Mouse (Mus musculus): ENCODE measurements around the gene Ap3d1. TPM values are rescaled to one million over a fixed set of nuclear protein-coding genes. Genes with fewer than 3 reads are reported as not detected.

Gene Ap3d1
- polyA plus RNA-seq, 1 experiment from 2014 or later = 85.1 TPM

DNA sequence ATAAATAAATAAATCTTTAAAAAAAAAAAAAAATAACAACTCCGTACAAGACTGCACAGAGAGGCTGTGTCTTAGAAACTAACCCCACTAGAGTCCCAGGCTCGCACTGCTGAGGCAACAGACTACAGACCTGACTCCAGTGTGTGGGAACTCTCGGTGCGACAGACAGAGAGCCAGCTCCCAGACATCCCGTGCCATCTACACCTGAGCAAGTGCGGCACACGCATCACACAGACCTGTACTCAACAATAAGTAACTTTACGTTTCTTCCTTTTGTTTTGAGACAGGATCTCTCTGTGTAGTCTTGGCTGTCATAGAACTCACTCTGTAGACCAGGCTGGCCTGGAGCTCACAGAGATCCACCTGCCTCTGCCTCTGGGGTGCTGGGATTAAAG is 44.7 kb downstream of the Ap3d1 start:
- Histone ChIP-seq H3K4me3 (ENCODE audit: low read depth, low read length) (no peak overlapping the region), H3K27me3 (ENCODE audit: control insufficient read depth, insufficient read depth, low read length) (no peaks in the 10 kb centered on the region), H3K4me1 (replicated peaks; ENCODE audit: control insufficient read depth, insufficient read depth, low read length) (peaks cover 3% of the 10 kb centered on the region), H3K4me2 (replicated peaks; ENCODE audit: low read depth, low read length) (no peak overlapping the region), H3K27ac (ENCODE audit: low read depth, low read length) (no peak overlapping the region), H3K9ac (ENCODE audit: low read depth, low read length) (no peak overlapping the region), H3K9me3 (ENCODE audit: control insufficient read depth, low read length) (no peaks in the 10 kb centered on the region), H3K36me3 (ENCODE audit: control insufficient read depth, insufficient read depth, low read length) (peaks cover 5% of the 10 kb centered on the region; the same call in 1 of the 2 replicates)
- ATAC-seq (ENCODE audit: low FRiP score) (no peak), DNase-seq (ENCODE audit: low spot score) (no peak)
- 91% methylated on average over 8 of the region's 8 CpGs for WGBS

DNA sequence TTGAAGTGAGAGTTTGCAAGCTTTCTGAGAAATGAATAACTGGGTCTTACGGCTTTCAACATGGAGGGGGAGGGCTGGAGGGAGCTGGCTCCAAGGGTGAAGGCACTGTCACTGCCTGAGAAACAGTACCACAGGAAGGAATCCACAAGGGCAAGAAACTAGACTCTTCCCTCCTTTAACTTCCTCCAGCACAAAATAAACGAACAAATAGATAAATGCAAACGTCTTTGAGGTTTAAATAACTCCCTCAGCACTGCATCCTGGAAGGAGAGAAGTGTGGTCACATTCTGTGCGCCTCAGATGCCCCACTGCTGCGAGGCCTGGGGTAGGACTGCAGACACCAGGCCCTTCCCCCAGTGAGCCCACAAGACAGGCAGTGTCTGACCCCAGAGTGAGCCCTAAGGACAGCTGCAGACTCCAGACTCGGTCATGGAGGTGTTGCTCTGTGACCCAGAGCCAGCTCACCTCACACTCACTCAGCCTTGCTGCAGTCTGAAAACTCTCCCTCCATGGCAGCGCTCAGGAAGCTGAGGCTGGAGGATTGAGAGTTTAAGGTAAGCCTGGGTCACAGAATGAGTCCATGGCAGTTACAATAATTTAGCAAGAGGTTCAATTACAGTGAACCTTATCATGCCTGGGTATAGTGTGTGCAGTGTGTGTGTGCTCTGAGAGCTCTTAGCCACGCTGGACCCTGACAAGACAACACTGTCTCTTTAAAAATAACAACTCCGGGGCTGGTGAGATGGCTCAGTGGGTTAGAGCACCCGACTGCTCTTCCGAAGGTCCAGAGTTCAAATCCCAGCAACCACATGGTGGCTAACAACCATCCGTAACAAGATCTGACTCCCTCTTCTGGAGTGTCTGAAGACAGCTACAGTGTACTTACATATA is 45.3 kb downstream of the Ap3d1 start:
- H3K9me3 ChIP-seq (ENCODE audit: control insufficient read depth, low read length) = no peaks in the 10 kb centered on the region
- no peak overlapping the region for H3K9ac ChIP-seq (ENCODE audit: low read depth, low read length)
- H3K27ac ChIP-seq (ENCODE audit: low read depth, low read length) = no peak overlapping the region
- ATAC-seq (ENCODE audit: low FRiP score) (no peak), DNase-seq (ENCODE audit: low spot score) (no peak)
- 72% methylated on average over 11 of the region's 12 CpGs for WGBS
- peaks cover 3% of the 10 kb centered on the region for H3K4me1 ChIP-seq (replicated peaks; ENCODE audit: control insufficient read depth, insufficient read depth, low read length)
- H3K4me2 ChIP-seq (replicated peaks; ENCODE audit: low read depth, low read length) = no peak overlapping the region
- peaks cover 5% of the 10 kb centered on the region; the same call in 1 of the 2 replicates for H3K36me3 ChIP-seq (ENCODE audit: control insufficient read depth, insufficient read depth, low read length)
- H3K27me3 ChIP-seq (ENCODE audit: control insufficient read depth, insufficient read depth, low read length) = no peaks in the 10 kb centered on the region
- H3K4me3 ChIP-seq (ENCODE audit: low read depth, low read length) = no peak overlapping the region

DNA sequence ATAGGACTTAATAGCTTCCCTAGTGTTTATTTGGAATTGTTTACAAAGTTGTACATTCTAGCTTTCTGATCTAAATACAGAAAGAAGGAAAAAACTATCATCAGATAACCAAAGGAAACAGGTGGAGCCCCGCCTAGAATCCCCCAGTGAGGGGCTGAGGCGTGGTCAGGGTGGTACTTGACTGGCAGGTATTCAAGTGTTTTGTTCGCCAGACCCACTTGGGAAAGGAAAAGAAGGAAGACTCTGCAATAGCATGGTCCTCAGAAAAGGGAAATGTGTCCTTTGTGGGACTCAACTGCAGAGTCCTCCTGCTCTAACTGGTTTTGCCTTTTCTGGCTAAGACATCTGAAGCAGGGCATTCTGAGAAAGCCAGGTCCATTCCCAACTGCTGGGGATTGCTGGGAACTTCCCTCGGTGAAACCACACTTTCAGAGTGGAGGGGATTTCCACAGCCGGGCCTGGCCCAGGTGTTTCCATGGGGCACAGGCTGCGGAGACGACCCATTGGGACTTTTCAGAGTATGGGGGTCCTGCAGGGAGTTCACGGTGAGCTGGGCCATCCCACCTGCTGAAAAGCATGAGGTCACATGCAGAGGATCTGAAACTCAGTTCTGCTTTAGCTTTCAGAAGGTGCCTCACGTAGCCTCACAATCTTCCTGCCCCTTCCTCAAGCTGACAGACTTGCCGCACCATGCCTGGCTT is 46.1 kb downstream of the Ap3d1 start:
- no peak for DNase-seq (ENCODE audit: low spot score)
- Histone ChIP-seq H3K9ac (ENCODE audit: low read depth, low read length) (no peak overlapping the region), H3K27ac (ENCODE audit: low read depth, low read length) (no peak overlapping the region), H3K4me1 (replicated peaks; ENCODE audit: control insufficient read depth, insufficient read depth, low read length) (peaks cover 3% of the 10 kb centered on the region), H3K36me3 (ENCODE audit: control insufficient read depth, insufficient read depth, low read length) (peaks cover 5% of the 10 kb centered on the region; the same call in 1 of the 2 replicates), H3K27me3 (ENCODE audit: control insufficient read depth, insufficient read depth, low read length) (no peaks in the 10 kb centered on the region), H3K9me3 (ENCODE audit: control insufficient read depth, low read length) (no peaks in the 10 kb centered on the region), H3K4me3 (ENCODE audit: low read depth, low read length) (no peak overlapping the region), H3K4me2 (replicated peaks; ENCODE audit: low read depth, low read length) (no peak overlapping the region)
- 80% methylated on average over 10 of the region's 10 CpGs for WGBS
- no peak for ATAC-seq (ENCODE audit: low FRiP score)

DNA sequence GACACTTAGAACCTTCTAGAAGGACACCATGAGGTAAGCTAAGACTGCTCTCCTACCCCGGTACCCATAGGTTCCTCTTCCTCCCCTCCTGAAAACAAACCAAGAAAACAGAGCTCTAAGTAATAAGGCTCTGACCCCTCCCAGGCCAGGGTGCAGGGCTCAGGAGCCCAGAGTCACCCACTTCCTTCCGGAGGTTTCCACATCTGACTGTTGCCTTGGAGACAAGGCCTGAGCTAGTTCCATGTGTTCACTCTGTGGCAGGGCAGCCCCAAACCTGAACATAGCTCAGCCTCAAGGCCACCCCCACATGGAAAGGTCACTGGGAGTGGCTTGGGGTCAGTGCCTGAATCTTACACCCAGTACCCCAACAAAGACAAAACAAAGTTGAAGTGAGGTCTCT is 46.9 kb downstream of the Ap3d1 start:
- no peak overlapping the region for H3K27ac ChIP-seq (ENCODE audit: low read depth, low read length)
- no peaks in the 10 kb centered on the region for H3K27me3 ChIP-seq (ENCODE audit: control insufficient read depth, insufficient read depth, low read length)
- no peaks in the 10 kb centered on the region for H3K9me3 ChIP-seq (ENCODE audit: control insufficient read depth, low read length)
- no peak overlapping the region for H3K4me2 ChIP-seq (replicated peaks; ENCODE audit: low read depth, low read length)
- no peak for ATAC-seq (ENCODE audit: low FRiP score)
- 81% methylated on average over 2 of the region's 2 CpGs for WGBS
- no peak overlapping the region for H3K9ac ChIP-seq (ENCODE audit: low read depth, low read length)
- no peaks in the 10 kb centered on the region for H3K4me1 ChIP-seq (replicated peaks; ENCODE audit: control insufficient read depth, insufficient read depth, low read length)
- peaks cover 5% of the 10 kb centered on the region; the same call in 1 of the 2 replicates for H3K36me3 ChIP-seq (ENCODE audit: control insufficient read depth, insufficient read depth, low read length)
- DNase-seq (ENCODE audit: low spot score) = no peak
- H3K4me3 ChIP-seq (ENCODE audit: low read depth, low read length) = no peak overlapping the region

DNA sequence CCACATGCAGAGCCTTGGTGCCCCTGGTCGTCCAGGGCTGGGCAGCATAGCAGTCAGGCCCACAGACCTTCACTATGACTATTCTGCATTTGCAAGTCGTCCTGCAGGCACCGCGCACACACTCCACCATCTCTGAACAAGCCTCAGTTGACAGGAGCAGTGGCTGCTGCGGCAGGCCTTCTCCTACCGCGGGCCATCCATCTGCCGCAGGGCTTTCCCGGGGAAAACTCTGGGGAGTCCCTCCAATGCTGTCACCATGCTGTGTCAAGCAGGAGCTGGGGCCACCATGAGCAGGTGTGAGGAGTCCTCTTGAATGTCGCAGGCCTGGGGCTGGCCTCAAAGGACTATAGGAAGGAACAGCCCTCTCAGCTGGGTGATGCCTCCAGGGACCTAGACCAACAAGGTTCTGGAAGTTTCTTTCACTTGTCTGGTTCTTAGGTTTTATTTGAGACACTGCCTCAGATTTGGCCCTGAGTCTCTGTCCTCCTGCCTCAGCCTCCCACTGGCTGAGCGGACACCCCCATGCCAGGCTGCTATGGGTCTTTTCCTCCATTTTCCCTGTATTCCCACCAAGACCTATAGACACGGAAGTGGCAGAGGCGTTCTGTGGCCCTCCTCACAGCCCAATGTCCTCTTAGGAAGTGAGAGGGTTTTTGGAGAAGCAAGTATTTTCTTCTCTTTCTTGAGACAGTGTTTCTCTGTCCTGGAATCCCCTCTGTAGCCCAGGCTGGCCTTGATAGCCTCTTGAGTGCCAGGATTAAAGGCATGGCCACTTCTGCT is 47.7 kb downstream of the Ap3d1 start:
- H3K27me3 ChIP-seq (ENCODE audit: control insufficient read depth, insufficient read depth, low read length) = no peaks in the 10 kb centered on the region
- H3K4me1 ChIP-seq (replicated peaks; ENCODE audit: control insufficient read depth, insufficient read depth, low read length) = no peaks in the 10 kb centered on the region
- DNase-seq (ENCODE audit: low spot score) = no peak
- no peak overlapping the region for H3K27ac ChIP-seq (ENCODE audit: low read depth, low read length)
- no peaks in the 10 kb centered on the region for H3K9me3 ChIP-seq (ENCODE audit: control insufficient read depth, low read length)
- ATAC-seq (ENCODE audit: low FRiP score) = no peak
- peaks cover 8% of the 10 kb centered on the region for H3K36me3 ChIP-seq (ENCODE audit: control insufficient read depth, insufficient read depth, low read length)
- 90% methylated on average over 13 of the region's 13 CpGs for WGBS
- H3K9ac ChIP-seq (ENCODE audit: low read depth, low read length) = no peak overlapping the region
- H3K4me3 ChIP-seq (ENCODE audit: low read depth, low read length) = no peak overlapping the region
- H3K4me2 ChIP-seq (replicated peaks; ENCODE audit: low read depth, low read length) = no peak overlapping the region

DNA sequence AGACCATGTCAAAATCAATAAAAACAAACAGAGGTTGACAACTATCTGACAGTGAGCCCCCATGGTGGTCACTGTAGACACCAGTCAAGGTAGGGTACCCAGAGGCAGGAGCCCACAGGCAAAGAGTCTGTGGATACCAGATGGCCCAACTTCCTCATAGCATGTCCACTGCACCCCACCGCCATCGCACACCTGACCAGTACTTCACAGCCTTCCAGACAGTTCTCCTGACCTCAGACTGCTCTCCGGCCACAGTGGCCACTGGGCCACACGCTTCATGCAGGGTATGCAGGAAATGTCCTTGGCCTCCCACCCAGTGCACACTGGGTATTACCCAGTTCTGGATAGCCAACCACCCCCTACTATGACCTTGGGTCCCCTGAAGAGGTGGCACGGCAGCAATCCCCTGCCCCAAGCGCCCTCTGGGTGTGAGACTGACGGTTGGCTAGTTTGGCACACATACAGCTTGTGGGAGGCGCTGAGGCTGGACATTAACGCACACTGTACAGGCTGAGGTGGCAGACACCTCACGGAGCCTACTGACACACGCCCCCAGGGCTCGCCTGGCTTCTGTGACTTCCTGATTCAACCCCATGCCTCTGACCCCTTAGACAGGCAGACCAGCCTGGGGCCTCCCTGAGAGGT is 48.5 kb downstream of the Ap3d1 start:
- Histone ChIP-seq H3K27me3 (ENCODE audit: control insufficient read depth, insufficient read depth, low read length) (no peaks in the 10 kb centered on the region), H3K27ac (ENCODE audit: low read depth, low read length) (no peak overlapping the region), H3K36me3 (ENCODE audit: control insufficient read depth, insufficient read depth, low read length) (peaks cover 9% of the 10 kb centered on the region), H3K4me1 (replicated peaks; ENCODE audit: control insufficient read depth, insufficient read depth, low read length) (no peaks in the 10 kb centered on the region), H3K9ac (ENCODE audit: low read depth, low read length) (no peak overlapping the region), H3K4me3 (ENCODE audit: low read depth, low read length) (no peak overlapping the region), H3K9me3 (ENCODE audit: control insufficient read depth, low read length) (no peaks in the 10 kb centered on the region), H3K4me2 (replicated peaks; ENCODE audit: low read depth, low read length) (no peak overlapping the region)
- 91% methylated on average over 12 of the region's 12 CpGs for WGBS
- no peak for DNase-seq (ENCODE audit: low spot score)
- no peak for ATAC-seq (ENCODE audit: low FRiP score)

DNA sequence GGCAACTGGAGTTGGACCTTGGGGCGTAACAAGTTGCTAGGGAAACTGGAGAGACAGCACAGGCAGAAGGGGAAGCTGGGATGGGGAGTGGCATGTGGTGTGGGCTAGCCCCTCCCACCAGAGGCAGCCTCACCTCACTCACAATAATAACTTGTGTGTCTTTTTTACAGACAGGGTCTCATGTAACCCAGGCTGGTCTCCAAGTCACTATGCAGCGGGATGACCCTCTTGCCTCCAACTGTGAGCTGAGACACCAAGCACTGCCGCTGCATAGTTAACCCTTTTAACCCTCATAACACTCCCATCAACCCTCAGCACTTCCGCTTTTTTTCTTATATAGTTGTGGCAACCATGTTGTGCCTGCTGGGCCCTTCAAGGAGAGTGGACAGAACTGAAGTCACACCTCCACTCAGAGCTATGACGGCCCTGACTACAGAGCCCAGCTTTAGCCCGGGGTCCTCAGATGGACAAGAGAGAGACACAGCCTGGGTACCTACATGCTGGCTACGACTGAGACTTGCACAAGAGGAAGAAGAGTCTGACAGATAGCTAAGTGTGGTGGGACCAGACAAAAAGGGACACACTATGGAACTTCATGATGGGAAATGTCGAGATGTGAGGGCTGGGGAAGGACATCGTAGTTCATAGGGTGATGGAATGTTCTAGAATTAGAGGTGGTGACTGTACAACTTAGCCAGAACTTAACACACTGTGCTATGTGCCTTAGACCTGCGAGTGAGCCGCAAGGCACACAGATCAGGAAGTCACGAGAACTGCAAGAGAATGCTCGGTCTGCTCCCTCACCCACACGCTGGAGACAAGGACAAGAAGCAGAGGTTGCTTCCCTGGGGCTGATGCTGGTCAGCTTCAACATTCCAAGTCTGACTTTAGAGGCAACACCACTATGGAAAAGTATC is 49.6 kb downstream of the Ap3d1 start:
- Histone ChIP-seq H3K9me3 (ENCODE audit: control insufficient read depth, low read length) (no peaks in the 10 kb centered on the region), H3K4me2 (replicated peaks; ENCODE audit: low read depth, low read length) (no peak overlapping the region), H3K9ac (ENCODE audit: low read depth, low read length) (no peak overlapping the region), H3K4me3 (ENCODE audit: low read depth, low read length) (no peak overlapping the region), H3K27ac (ENCODE audit: low read depth, low read length) (no peak overlapping the region), H3K27me3 (ENCODE audit: control insufficient read depth, insufficient read depth, low read length) (no peaks in the 10 kb centered on the region), H3K36me3 (ENCODE audit: control insufficient read depth, insufficient read depth, low read length) (peaks cover 7% of the 10 kb centered on the region), H3K4me1 (replicated peaks; ENCODE audit: control insufficient read depth, insufficient read depth, low read length) (no peaks in the 10 kb centered on the region)
- DNase-seq (ENCODE audit: low spot score) (no peak), ATAC-seq (ENCODE audit: low FRiP score) (no peak)
- 84% methylated on average over 14 of the region's 14 CpGs for WGBS

All from hindbrain, embryonic 11.5 days (tissue).